Mouse (Mus musculus): ENCODE measurements around the gene Klhl25.
A peak's percentile ranks its signal among the peaks of the same experiment; 100 is the strongest.
"Not testable (repeated sequence)": the region's sequence is repeated elsewhere in the genome, so short reads cannot be mapped to it uniquely, and the experiment has no call there.

Klhl25 gene

DNA sequence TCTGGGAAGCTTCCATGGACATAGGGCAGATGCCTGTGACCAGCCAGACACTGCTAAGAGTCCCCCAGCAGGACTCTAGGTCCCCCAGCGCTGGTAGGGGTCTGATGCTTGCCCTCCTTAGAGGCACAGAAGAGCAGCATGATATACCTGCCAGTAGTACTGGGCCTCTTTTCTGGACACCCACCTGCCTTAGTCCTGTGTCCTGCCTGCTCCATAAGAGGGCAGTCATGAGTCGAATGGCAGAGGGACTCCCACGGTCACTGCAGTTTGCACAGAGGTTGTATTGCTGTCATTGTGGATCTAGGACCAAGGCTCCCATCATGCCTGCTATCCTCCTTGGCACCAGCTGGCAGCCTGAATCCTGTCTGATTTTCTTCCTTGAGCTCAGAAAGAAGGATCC lies 25.1 kb downstream of the Klhl25 start:
- DNase-seq (ENCODE audit: extremely low spot score, low spot score), result no peak

DNA sequence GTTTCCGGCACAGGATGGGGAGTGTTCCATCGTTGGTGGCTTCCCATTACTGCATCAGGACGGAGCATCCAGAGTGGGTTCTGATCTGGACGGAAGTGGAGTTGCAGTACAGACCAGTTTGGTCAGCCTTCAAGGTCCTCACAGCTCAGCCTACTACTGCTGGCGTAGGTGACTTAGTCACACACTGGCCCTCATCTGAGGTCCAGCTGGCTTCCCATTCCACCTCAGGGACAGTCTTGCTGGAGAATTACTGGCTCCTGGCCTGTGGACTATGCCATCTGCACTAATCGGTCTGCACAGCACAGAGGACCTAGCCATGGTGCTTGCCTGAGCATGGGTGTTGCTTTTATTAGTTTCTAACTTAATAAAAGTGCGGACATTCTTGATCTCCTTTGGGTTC lies 25.6 kb downstream of the Klhl25 start:
- DNase-seq (ENCODE audit: extremely low spot score, low spot score), result no peak

DNA sequence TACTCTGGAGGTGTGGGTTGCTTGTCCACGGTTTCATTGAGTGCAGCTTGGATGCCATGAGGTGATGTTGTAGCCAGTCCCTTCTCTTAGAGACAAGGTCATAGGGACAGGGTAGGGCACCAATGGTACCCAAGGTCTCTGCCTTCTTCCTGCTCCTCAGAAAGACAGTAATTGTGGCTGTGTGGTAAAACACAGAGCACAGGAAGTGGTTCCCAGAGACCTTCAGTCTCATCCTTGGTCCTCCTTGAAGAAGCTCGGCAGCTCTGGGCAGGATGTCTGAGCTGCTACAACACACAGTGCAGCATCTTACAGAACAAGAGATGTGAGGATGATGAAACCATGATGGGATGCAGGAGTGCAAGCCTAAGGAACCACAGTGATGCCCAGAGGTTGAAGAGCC lies 31.3 kb downstream of the Klhl25 start:
- DNase-seq (ENCODE audit: extremely low spot score, low spot score), result not testable (repeated sequence)

DNA sequence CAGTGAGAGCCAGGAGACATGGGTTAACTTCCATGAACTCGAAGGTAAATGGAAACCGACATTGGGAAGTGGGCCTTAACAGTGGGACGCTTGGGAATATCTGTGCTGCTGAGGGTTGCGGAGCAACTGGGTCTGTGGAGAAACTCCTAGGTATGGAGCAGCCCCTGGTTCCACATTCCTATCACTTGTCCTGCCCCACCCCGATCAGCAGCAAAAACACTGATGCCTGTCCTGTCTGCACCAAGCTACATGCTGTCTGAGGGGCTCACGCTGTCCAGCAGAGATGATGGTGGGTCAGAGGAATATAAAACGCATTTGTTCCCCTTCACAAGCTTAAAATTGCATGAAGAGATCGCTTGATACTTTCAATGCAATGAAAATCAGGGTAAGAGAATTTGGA lies 32.1 kb downstream of the Klhl25 start:
- DNase-seq (ENCODE audit: extremely low spot score, low spot score), result no peak

DNA sequence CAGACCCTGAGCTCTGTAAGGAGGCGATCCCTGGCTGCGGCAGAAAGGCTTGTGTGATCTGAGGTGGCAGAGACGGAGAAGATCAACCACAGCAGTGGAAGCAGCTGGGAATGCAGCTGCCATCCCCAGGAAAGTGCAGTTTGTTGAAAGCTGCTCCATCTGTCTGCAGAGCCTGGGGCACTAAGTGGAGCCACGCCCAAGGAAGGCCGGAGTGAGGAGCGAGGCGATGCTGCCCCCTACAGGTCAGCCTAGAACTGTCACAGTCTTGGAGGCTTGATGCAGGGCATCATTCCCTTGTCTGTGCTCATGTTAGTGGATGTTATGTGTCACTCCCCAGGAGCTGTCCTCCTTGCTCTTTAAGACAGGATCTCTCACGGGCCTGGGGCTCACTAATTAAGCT lies 32.5 kb downstream of the Klhl25 start:
- DNase-seq (ENCODE audit: extremely low spot score, low spot score), result peak; percentile 89

DNA sequence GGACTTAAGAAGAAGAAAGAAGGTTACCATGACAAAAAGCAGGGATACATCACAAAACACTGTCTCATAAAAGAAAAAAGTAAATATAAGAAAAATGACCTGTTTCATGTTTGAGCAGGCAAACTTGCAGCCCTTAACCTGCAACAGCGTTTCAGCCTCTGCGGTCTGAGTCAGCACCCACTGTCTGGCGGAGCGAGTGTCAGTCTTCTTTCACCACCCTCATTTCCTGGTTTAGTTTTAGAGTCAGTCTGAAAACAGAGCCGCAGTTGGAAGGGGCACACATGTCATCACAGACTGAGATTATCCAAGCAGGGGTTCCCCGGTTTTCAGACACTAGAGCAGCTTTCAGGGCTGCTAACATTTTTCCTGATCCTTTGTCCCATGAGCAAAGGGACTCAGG lies 33.3 kb downstream of the Klhl25 start:
- no peak for DNase-seq (ENCODE audit: extremely low spot score, low spot score)

DNA sequence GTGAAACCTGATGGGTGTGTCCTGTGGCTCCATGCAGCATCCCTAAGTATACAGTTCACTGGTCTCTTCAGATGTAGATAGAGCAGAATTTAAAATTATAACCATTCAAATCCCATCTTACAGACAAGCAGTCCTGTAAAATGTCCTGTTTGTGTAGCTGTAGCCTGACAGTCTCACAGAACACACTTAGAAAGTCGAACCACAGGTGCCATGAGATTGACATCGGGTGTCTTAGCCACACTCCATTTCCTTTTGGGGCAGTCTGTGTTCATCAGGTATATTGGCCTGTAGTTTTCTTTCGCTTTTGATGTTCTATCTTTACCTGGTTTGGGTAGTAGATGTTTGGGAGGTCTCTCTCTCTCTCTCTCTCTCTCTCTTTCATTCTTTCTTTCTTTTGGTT lies 33.7 kb downstream of the Klhl25 start:
- DNase-seq (ENCODE audit: extremely low spot score, low spot score), result no peak

DNA sequence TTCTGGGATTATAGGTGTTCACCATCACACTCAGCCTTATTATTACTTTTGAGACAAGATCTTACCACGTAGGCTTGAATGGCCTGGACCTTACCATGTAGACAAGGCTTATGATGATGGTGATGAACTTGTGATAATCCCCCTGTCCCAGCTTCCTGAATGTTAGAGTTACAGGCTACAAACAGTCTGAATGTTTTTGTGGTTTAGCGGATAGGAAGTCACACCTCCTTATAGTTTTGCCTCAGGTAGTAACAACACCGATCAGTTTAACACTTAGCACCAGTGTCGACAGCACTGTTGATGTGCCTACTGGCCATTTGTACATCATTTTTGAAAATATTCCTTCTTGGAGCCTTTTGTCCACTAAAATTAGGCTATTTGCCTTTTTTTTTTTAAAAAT lies 43.4 kb downstream of the Klhl25 start:
- DNase-seq (ENCODE audit: extremely low spot score, low spot score), result no peak

DNA sequence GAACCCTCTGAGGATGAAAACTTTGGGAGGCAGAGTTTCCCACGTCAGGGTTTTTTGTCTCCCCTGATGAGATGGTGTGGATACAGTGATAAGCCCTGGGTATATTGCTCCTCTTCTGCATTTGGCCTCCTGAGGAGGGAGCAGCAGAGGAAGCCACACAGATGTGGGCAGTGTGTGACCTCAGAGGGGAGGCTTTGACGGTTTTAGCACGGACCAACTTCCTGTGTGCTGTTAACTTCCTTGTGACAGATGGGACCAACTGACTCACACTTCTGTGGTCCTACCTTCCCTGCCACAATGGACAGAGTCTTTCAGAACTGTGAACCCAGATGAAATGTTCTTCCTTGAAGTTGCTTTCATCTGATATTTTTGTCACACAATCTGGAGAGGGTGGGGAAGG lies 44.6 kb downstream of the Klhl25 start:
- no peak for DNase-seq (ENCODE audit: extremely low spot score, low spot score)

DNA sequence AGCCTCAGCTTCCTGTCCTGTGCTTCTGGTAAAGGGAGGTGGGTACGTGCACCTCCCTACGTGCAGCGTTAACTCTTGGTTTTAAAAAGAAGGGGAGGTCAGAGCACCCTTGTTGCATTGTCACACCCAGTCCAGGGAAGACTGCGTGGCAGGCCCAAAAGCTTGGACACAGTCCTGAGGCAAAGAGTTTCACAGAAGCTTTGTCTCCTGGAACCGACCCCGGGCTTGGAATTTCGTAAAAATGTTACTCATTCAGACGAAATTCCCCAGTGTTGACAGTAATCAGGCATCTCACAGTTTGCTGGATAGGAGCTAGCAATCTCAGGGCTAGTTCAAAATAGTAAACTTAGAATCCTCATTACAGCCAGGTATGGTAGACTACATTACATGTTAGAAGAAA lies 45.6 kb downstream of the Klhl25 start:
- DNase-seq (ENCODE audit: extremely low spot score, low spot score), result no peak

DNA sequence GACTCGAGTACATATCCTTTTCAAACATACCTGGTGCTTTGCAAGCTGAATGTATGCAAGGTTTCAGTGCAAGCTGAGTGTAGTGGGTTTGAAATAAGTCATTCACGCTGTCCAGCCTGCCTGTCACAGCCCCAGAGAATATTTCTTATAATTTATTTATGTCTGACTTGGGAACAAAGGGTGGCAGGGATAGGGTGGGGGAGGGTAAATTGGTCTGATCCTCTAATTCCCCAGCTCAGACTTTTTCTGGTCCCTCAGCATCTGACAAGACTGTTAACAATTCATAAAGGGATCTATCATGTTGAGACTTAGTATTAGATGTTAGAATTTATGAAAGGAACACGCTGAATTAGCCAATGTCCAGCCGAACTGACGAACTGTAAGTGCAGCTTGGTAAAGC lies 48.9 kb downstream of the Klhl25 start:
- DNase-seq (ENCODE audit: extremely low spot score, low spot score), result no peak

DNA sequence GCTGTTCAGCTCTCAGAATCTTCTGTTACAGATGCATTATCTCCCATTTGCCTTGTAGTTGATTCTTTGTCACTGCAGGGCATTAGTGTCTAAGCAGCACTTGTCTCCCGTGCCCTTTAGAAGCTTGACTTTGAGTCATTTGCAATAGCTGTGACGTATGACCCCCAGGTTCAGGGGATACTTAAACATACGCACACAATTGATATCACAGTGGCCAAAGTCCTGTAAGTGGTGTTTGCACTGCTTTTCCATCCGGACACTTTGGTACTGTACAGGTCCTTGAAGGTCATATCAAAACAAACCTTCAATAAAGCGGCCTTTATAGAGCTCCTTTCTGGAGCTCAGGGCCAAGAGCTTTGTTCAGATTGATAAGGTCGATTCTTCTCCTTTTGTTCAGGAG lies 51.0 kb downstream of the Klhl25 start:
- no peak for DNase-seq (ENCODE audit: extremely low spot score, low spot score)

DNA sequence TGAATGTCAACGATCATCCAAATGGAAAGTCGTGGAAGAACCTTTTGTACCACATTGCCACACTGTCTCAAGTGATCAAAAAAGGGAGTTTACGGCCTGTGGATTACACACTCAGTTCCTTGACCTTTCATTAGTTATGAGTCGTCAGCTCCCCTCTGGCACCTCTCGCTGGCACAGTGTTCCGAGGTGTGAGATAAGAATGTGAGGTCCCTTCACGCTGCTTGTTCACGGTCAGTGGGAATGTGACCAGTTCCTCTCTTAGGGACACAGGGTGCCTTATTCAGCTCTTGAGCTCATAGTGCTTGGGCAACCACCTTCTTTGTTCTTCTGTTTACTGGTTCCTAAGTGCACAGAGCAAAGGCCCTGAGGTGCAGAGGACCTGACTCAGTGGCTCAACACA lies 51.4 kb downstream of the Klhl25 start:
- no peak for DNase-seq (ENCODE audit: extremely low spot score, low spot score)

DNA sequence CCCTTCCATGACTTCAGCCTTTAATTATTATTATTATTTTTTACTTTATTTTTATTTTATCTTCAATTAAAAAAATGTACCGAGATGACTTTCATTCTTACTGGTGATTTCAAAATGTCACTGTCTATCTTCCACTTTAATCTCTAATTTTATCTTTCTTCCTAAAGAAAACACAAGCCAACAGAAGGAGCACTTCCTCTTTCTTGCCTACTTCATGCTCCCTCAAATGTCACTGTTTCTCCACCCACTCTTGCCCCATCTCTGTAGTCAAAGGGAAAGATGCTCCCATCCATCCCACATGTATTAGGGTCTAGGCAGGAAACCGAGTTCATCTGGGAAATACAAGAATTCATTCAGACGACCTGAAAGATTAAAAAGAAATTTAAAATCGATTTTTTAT lies 51.8 kb downstream of the Klhl25 start:
- no peak for DNase-seq (ENCODE audit: extremely low spot score, low spot score)

DNA sequence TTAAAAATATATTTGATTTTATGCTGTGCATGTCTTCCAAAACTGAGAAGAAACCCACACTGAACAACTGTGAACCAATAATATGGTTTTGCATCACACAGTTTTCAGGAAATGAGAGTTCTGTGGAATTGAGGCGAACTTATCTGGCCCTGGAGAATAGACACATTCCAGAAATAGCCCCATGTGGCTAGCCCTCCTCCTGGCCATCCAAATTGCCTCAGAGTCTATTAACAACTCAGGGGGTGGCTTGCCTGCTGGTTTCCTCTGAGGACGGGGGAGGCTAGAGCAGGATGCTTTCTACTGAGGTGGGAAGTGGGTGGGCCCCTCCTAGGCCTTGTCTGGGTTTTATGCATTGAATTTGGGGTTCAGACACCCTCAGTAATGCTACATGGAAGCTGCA lies 57.0 kb downstream of the Klhl25 start:
- no peak for DNase-seq (ENCODE audit: extremely low spot score, low spot score)

DNA sequence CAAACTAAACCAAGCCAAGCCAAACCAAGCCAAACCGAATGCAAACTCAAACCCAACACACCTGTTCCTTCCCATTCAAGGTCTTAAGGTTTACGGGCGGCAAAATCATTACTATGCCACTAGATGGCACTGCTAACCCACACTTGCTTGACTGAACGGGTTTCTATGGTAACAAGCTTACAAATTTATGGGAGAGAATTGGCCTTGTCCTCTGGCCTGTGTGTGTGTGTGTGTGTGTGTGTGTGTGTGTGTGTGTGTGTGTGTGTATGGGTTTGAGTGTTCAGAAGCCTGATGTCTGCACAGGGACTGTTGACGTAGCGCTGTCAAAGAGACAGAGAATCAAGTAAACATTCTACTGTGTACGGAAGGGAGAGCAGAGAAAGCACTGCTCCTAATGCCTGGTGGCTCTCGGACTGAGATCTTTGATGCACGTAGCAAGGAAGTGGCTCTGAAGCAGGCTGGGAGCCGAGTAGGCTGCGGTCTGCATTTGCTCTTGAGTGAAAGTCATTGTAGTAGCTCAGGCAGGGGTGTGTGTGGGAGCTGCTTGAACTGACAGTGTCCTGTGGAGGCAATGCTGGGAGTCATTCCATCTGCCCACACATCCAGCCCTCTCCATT lies 62.0 kb downstream of the Klhl25 start:
- DNase-seq (ENCODE audit: extremely low spot score, low spot score), result peak; percentile 79

DNA sequence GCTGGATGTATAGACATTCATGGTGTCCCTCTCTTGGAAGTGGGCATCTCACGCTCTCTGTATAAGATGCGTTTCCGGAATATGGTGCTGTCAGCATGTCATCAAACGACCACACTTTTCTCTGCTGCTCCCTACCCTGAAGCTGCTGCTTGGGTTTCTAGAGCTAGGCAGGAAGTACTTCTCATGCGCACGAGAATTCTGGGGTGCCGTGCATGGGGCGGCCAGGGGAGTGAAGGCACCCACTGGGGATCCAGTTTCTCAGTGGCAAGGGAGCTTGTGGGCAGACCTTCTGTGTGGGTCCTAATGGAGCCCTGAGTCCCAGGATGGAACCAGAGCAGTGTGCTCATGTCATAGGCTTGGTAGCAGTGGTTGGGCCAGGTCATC lies 62.5 kb downstream of the Klhl25 start:
- DNase-seq (ENCODE audit: extremely low spot score, low spot score), result no peak

DNA sequence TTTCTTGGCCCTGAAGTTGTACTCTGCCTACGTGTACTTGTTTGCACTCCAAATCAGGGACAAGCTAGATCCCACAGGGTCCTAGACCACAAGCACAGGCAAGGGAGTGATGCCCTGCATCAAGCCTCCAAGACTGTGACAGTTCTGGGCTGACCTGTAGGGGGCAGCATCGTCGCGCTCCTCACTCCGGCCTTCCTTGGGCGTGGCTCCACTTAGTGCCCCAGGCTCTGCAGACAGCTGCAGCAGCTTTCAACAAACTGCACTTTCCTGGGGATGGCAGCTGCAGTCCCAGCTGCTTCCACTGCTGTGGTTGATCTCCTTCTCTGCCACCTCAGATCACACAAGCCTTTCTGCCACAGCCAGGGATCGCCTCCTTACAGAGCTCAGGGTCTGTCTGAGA lies 65.8 kb downstream of the Klhl25 start:
- DNase-seq (ENCODE audit: extremely low spot score, low spot score), result peak; percentile 90

DNA sequence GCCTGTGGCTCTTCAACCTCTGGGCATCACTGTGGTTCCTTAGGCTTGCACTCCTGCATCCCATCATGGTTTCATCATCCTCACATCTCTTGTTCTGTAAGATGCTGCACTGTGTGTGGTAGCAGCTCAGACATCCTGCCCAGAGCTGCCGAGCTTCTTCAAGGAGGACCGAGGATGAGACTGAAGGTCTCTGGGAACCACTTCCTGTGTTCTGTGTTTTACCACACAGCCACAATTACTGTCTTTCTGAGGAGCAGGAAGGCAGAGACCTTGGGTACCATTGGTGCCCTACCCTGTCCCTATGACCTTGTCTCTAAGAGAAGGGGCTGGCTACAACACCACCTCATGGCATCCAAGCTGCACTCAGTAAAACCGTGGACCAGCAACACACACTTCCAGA lies 67.4 kb downstream of the Klhl25 start:
- not testable (repeated sequence) for DNase-seq (ENCODE audit: extremely low spot score, low spot score)

DNA sequence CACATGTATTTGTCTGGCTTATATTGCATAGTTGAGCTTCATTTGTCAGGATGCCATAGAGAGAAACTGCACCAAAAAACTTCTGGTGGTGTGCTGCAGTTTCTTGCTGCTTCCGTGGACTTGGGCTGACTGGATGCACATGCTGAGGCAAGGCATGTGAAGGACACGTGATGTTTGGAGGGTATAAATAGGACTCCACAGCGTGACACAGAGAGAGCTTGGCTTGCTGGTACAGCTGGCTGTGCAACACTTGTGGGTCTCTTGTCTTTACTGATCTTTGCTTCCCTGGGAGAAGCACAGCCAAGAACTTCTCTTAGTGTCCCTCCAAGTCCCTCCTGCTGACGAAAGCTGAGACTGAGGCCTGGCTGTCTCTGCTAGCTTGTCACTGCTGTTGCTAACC lies 69.6 kb downstream of the Klhl25 start:
- no peak for DNase-seq (ENCODE audit: extremely low spot score, low spot score)

DNA sequence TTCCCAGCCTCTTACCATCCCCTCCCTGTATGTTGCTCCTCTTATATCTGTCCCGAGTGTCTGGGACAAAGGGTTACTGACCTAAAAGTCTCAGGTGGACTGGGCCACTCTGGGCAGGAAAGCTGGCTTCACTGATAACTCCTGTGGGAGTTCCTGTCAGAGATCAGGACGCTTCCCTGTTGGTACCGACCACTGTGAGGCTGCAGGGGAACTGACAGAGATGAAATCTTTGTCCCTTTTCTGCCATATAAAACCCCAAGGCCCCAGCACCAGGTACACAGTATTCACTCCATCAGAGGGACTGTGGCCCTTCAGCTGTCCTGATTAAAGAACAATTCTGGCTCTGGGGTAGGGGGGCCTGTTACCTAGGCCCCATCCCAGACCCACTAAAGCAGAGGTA lies 71.6 kb downstream of the Klhl25 start:
- not testable (repeated sequence) for DNase-seq (ENCODE audit: extremely low spot score, low spot score)
